Mouse (Mus musculus) liver, embryonic 11.5 days (tissue): ENCODE data around the gene Plcb4. TPM values are rescaled to one million over a fixed set of nuclear protein-coding genes. Genes with fewer than 3 reads are reported as not detected.

Source experiments
- ATAC-seq: fragments of 200-750 bp; cut with Nextera tagmentation; replicated peaks from 2 replicates; pipeline ENCODE4 v1.8.0; 2017; ENCODE audit warnings: moderate number of reproducible peaks, mild to moderate bottlenecking, moderate TSS enrichment, moderate library complexity; ENCODE audit not compliant: low FRiP score
- DNase-seq: peaks from one replicate; pipeline ENCODE4 v3.0.0-alpha.2; 2017; ENCODE audit warnings: low spot score
- H3K27ac ChIP-seq: fragments of 300-500 bp; sonication (generic); 2 replicates; pipeline ENCODE4 v1.5.1; 2014; ENCODE audit warnings: mild to moderate bottlenecking, low read depth, low read length, control low read depth
- H3K27me3 ChIP-seq: fragments of 300-500 bp; sonication (generic); replicated peaks from 2 replicates; pipeline ENCODE4 v1.6.1; 2014; ENCODE audit warnings: low read length, mixed read lengths; ENCODE audit not compliant: control insufficient read depth, insufficient read depth
- H3K36me3 ChIP-seq: fragments of 300-500 bp; sonication (generic); 2 replicates; pipeline ENCODE4 v1.6.1; 2014; ENCODE audit warnings: mild to moderate bottlenecking, low read length, moderate library complexity, mixed read lengths; ENCODE audit not compliant: control insufficient read depth, insufficient read depth
- H3K4me1 ChIP-seq: fragments of 300-500 bp; sonication (generic); replicated peaks from 2 replicates; pipeline ENCODE4 v1.6.1; 2014; ENCODE audit warnings: low read length, mixed read lengths; ENCODE audit not compliant: control insufficient read depth, insufficient read depth
- H3K4me2 ChIP-seq: fragments of 300-500 bp; sonication (generic); 2 replicates; pipeline ENCODE4 v1.6.1; 2014; ENCODE audit warnings: mild to moderate bottlenecking, control low read depth, moderate library complexity
- H3K4me3 ChIP-seq: fragments of 300-500 bp; sonication (generic); 2 replicates; pipeline ENCODE4 v1.5.1; 2014; ENCODE audit warnings: low read depth, low read length, control low read depth
- H3K9ac ChIP-seq: fragments of 300-500 bp; sonication (generic); 2 replicates; pipeline ENCODE4 v1.6.1; 2014; ENCODE audit warnings: low read depth, low read length, control low read depth
- H3K9me3 ChIP-seq: fragments of 300-500 bp; sonication (generic); 2 replicates; pipeline ENCODE4 v1.6.1; 2016; ENCODE audit warnings: low read length, inconsistent platforms, mixed read lengths; ENCODE audit not compliant: control insufficient read depth
- WGBS: fragments of 180-500 bp; shearing (Covaris S2); extraction: QIAGEN DNeasy Blood & Tissue Kit; methylation state at CpG from one replicate; pipeline ENCODE4 v1.1.7; 2014; 5-methylcytosine and 5-hydroxymethylcytosine counted together
- polyA plus RNA-seq: library from polyadenylated mRNA; unstranded; fragments of >200 nt; fragmentation: Nextera tagmentation; extraction: Ambion mirVana; gene quantifications from 2 replicates; pipeline ENCODE4 v1.2.1, GENCODE M21; 2014

Plcb4 gene
- polyA plus RNA-seq, 1 experiment from 2014 or later, result 10.3 TPM

- Histone ChIP-seq H3K4me3 (no peak overlapping the region), H3K9ac (no peak overlapping the region), H3K4me1 (no peaks in the 10 kb centered on the region), H3K27ac (no peak overlapping the region), H3K4me2 (no peak overlapping the region), H3K27me3 (no peaks in the 10 kb centered on the region), H3K36me3 (no peaks in the 10 kb centered on the region), H3K9me3 (no peaks in the 10 kb centered on the region)
- 90% methylated on average over 9 of the region's 9 CpGs for WGBS
- DNase-seq (no peak), ATAC-seq (no peak)
Observed at GRCm38 (mm10) chr2:136012759-136013158, 353.9 kb downstream of the Plcb4 start.

GRCm38 (mm10) chr2:136048464-136048863, 389.7 kb downstream of the Plcb4 start:
- H3K36me3 ChIP-seq, result no peaks in the 10 kb centered on the region
- peaks cover 10% of the 10 kb centered on the region; the same call in 1 of the 2 replicates for H3K27me3 ChIP-seq
- H3K27ac ChIP-seq, result no peak overlapping the region
- H3K4me3 ChIP-seq, result no peak overlapping the region
- no peak overlapping the region for H3K9ac ChIP-seq
- no peak overlapping the region for H3K4me2 ChIP-seq
- no peak for ATAC-seq
- H3K4me1 ChIP-seq, result no peaks in the 10 kb centered on the region
- DNase-seq, result no peak
- H3K9me3 ChIP-seq, result no peaks in the 10 kb centered on the region
- WGBS, result 84% methylated on average over 4 of the region's 4 CpGs

- Histone ChIP-seq H3K4me3 (no peak overlapping the region), H3K27ac (no peak overlapping the region)
Observed at GRCm38 (mm10) chr2:136050793-136051615, 392.2 kb downstream of the Plcb4 start.

GRCm38 (mm10) chr2:136051688-136052289, 393.0 kb downstream of the Plcb4 start, which contains the start of gene Lamp5:
Gene Lamp5 (plus strand): TSS chr2:136052239.
- DNase-seq, result no peak
- Histone ChIP-seq H3K4me2 (peak within 1 kb of the TSS; percentile 24; the same call in 1 of the 2 replicates), H3K27ac (no peak within 1 kb of the TSS), H3K36me3 (no peaks in the 10 kb centered on the region), H3K9ac (no peak within 1 kb of the TSS), H3K4me1 (no peaks in the 10 kb centered on the region), H3K27me3 (peaks cover 10% of the 10 kb centered on the region; the same call in 1 of the 2 replicates), H3K4me3 (no peak within 1 kb of the TSS), H3K9me3 (no peaks in the 10 kb centered on the region)
- ATAC-seq, result no peak
- 10% methylated on average over 8 of the region's 8 CpGs for WGBS

More at GRCm38 (mm10) chr2:136050793-136051615, 392.2 kb downstream of the Plcb4 start:
- no peak for ATAC-seq
- no peaks in the 10 kb centered on the region for H3K9me3 ChIP-seq
- DNase-seq, result no peak
- no peaks in the 10 kb centered on the region for H3K36me3 ChIP-seq
- no peaks in the 10 kb centered on the region for H3K4me1 ChIP-seq
- no peak overlapping the region for H3K9ac ChIP-seq
- peak overlapping the region; percentile 24; the same call in 1 of the 2 replicates for H3K4me2 ChIP-seq
- WGBS, result 26% methylated on average over 27 of the region's 27 CpGs
- H3K27me3 ChIP-seq, result peaks cover 10% of the 10 kb centered on the region; the same call in 1 of the 2 replicates

- ATAC-seq (no peak; the same call in 1 of the 2 replicates), DNase-seq (no peak)
- Histone ChIP-seq H3K9me3 (no peaks in the 10 kb centered on the region), H3K27ac (no peak overlapping the region), H3K4me1 (no peaks in the 10 kb centered on the region), H3K9ac (no peak overlapping the region), H3K4me3 (no peak overlapping the region), H3K4me2 (peak overlapping the region; percentile 29; the same call in 1 of the 2 replicates), H3K27me3 (peaks cover 35% of the 10 kb centered on the region), H3K36me3 (no peaks in the 10 kb centered on the region)
- WGBS, result 10% methylated on average over 19 of the region's 19 CpGs
Observed at GRCm38 (mm10) chr2:136057861-136058331, 399.1 kb downstream of the Plcb4 start.

- Histone ChIP-seq H3K4me1 (no peaks in the 10 kb centered on the region), H3K4me3 (no peak overlapping the region), H3K9me3 (no peaks in the 10 kb centered on the region), H3K9ac (no peak overlapping the region), H3K36me3 (no peaks in the 10 kb centered on the region), H3K27ac (no peak overlapping the region), H3K27me3 (peaks cover 35% of the 10 kb centered on the region), H3K4me2 (0 out of 2 replicates have a peak overlapping the region, but pooled peaks have one; percentile 29)
- DNase-seq, result no peak
- WGBS, result 8% methylated on average over 7 of the region's 7 CpGs
- ATAC-seq, result no peak
Observed at GRCm38 (mm10) chr2:136058398-136058797, 399.6 kb downstream of the Plcb4 start.

GRCm38 (mm10) chr2:136059029-136059669, 400.3 kb downstream of the Plcb4 start:
- DNase-seq (no peak), ATAC-seq (no peak)
- Histone ChIP-seq H3K9me3 (no peaks in the 10 kb centered on the region), H3K27me3 (peaks cover 35% of the 10 kb centered on the region), H3K4me1 (no peaks in the 10 kb centered on the region), H3K27ac (no peak overlapping the region), H3K9ac (no peak overlapping the region), H3K4me3 (no peak overlapping the region), H3K4me2 (no peak overlapping the region), H3K36me3 (no peaks in the 10 kb centered on the region)
- 5% methylated on average over 37 of the region's 37 CpGs for WGBS
